Mouse (Mus musculus): ENCODE measurements around the gene Fosb. TPM values are rescaled to one million over a fixed set of nuclear protein-coding genes. Genes with fewer than 3 reads are reported as not detected.

Gene Fosb
- polyA plus RNA-seq, 1 experiment from 2014 or later = 0.17 TPM

DNA sequence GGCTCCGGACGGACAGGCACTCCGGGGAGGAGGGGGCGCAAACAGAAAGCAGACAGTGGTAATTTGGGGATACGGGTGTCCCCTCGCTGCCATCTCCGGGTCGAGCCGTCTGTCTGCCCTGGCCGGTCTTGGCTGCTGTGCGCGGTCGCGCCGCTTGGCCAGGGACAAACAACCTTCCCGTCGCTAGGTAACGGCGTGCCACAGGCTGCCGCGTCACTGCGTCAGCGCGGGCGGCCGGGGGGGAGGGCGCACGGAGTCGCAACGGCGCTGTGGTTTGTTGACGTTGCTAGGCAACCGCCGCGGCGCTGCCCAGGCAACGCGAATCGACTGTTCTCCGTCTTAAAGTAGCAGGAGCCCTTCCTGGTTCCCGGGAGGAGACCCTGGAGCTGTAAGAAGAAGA is 10.1 kb upstream of the Fosb start:
- peak overlapping the region; percentile 5; the same call in 1 of the 2 replicates for H3K27ac ChIP-seq (ENCODE audit: low read length)
- peaks cover 3% of the 10 kb centered on the region; the same call in 1 of the 2 replicates for H3K4me1 ChIP-seq (ENCODE audit: insufficient read depth, low read depth, low read length)
- H3K27me3 ChIP-seq (replicated peaks; ENCODE audit: insufficient read depth, low read length) = peaks cover 4% of the 10 kb centered on the region; the same call in 1 of the 2 replicates
- H3K9me3 ChIP-seq (ENCODE audit: low read length) = no peaks in the 10 kb centered on the region
- peak overlapping the region; percentile 65 for H3K4me2 ChIP-seq (replicated peaks; ENCODE audit: low read depth, low read length)
- peak overlapping the region; percentile 10; the same call in 1 of the 2 replicates for H3K9ac ChIP-seq (replicated peaks; ENCODE audit: low read depth)
- ATAC-seq (peak; percentile 97), DNase-seq (ENCODE audit: low spot score) (peak; percentile 99)
- WGBS = 4% methylated on average over 41 of the region's 41 CpGs
- H3K4me3 ChIP-seq (ENCODE audit: low read depth, low read length) = peak overlapping the region; percentile 34
- no peaks in the 10 kb centered on the region for H3K36me3 ChIP-seq (ENCODE audit: insufficient read depth, low read length)
- TF ChIP-seq EP300 (IDR thresholded peaks at IDR 0.05) = no peak
- TF ChIP-seq CTCF (IDR thresholded peaks at IDR 0.05) = peak; percentile 45

DNA sequence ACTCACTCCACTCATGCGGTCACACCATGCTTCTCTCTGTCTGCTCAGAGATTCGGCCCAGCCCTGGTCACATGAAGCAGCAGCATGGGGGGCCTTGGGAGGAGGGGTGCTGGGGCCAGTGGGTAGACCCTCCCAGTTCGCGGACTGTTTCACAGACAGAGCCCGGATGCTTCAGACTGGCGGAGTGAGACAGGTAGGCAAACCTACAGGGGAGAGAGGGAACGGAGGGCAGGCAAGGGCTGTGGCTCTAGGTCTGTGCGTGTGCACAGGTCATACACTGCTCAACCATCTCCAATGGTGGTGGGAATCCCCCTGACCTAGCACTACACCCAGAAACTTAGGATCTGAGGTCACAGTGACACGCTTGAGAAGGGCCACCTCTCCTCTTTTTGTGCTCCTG is 9.6 kb upstream of the Fosb start:
- WGBS = 19% methylated on average over 9 of the region's 9 CpGs
- Histone ChIP-seq H3K9ac (replicated peaks; ENCODE audit: low read depth) (peak overlapping the region; percentile 2; the same call in 1 of the 2 replicates), H3K9me3 (ENCODE audit: low read length) (no peaks in the 10 kb centered on the region), H3K4me1 (ENCODE audit: insufficient read depth, low read depth, low read length) (peaks cover 3% of the 10 kb centered on the region; the same call in 1 of the 2 replicates), H3K36me3 (ENCODE audit: insufficient read depth, low read length) (no peaks in the 10 kb centered on the region), H3K4me2 (replicated peaks; ENCODE audit: low read depth, low read length) (peak overlapping the region; percentile 65), H3K27me3 (replicated peaks; ENCODE audit: insufficient read depth, low read length) (peaks cover 4% of the 10 kb centered on the region; the same call in 1 of the 2 replicates), H3K27ac (ENCODE audit: low read length) (peak overlapping the region; percentile 5; the same call in 1 of the 2 replicates), H3K4me3 (ENCODE audit: low read depth, low read length) (peak overlapping the region; percentile 34)
- ATAC-seq = peak; percentile 37
- DNase-seq (ENCODE audit: low spot score) = peak; percentile 32
- TF ChIP-seq EP300 (IDR thresholded peaks at IDR 0.05) (no peak), CTCF (IDR thresholded peaks at IDR 0.05) (no peak)

DNA sequence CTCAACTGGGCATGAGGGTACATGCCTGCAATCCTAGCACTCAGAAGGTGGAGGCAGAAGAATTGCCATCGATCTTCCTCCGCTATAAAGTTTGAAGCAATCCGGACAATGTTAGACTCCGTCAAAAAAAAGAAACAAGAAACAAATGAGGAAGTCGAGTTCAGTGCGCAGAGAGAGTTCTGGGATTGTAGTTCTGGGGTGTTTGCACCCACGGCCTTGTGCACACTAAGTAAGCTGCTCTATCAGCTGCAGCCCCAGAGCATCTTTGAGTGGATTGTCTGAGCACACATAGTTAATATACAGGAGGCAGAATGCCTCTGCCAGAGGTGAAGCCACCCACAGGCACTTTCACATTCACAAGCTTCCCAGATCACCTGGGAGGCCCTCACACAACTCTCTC is 8.8 kb upstream of the Fosb start:
- no peak overlapping the region for H3K27ac ChIP-seq (ENCODE audit: low read length)
- TF ChIP-seq EP300 (IDR thresholded peaks at IDR 0.05) (no peak), CTCF (IDR thresholded peaks at IDR 0.05) (no peak)
- H3K4me1 ChIP-seq (ENCODE audit: insufficient read depth, low read depth, low read length) = peaks cover 3% of the 10 kb centered on the region; the same call in 1 of the 2 replicates
- H3K9me3 ChIP-seq (ENCODE audit: low read length) = no peaks in the 10 kb centered on the region
- WGBS = 72% methylated on average over 7 of the region's 7 CpGs
- no peak for DNase-seq (ENCODE audit: low spot score)
- no peaks in the 10 kb centered on the region for H3K36me3 ChIP-seq (ENCODE audit: insufficient read depth, low read length)
- no peak overlapping the region for H3K4me3 ChIP-seq (ENCODE audit: low read depth, low read length)
- H3K9ac ChIP-seq (replicated peaks; ENCODE audit: low read depth) = no peak overlapping the region
- H3K4me2 ChIP-seq (replicated peaks; ENCODE audit: low read depth, low read length) = no peak overlapping the region
- no peak for ATAC-seq
- peaks cover 8% of the 10 kb centered on the region; the same call in 1 of the 2 replicates for H3K27me3 ChIP-seq (replicated peaks; ENCODE audit: insufficient read depth, low read length)

DNA sequence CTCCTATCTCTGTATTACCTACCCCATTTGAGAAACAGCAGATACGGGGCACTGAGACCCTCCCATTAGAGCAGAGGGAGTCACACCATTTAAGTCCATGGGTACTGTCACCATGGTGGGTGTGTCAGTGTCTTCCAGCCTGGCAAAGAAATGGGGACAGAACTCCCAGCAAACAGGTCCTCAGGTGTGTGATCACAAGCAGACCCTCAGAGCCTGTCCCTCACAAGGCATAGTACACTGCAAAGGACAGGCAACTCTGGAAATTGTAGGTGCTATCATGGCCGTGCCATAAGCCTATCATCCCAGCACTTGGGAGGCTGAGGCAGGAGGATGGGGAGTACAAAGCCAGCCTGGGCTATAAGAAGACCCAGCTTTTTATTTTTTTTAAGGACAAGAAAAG is 8.3 kb upstream of the Fosb start:
- 59% methylated on average over 2 of the region's 2 CpGs for WGBS
- Histone ChIP-seq H3K27me3 (replicated peaks; ENCODE audit: insufficient read depth, low read length) (peaks cover 8% of the 10 kb centered on the region; the same call in 1 of the 2 replicates), H3K4me3 (ENCODE audit: low read depth, low read length) (no peak overlapping the region), H3K4me1 (ENCODE audit: insufficient read depth, low read depth, low read length) (peaks cover 3% of the 10 kb centered on the region; the same call in 1 of the 2 replicates), H3K4me2 (replicated peaks; ENCODE audit: low read depth, low read length) (no peak overlapping the region), H3K9me3 (ENCODE audit: low read length) (no peaks in the 10 kb centered on the region), H3K27ac (ENCODE audit: low read length) (no peak overlapping the region), H3K9ac (replicated peaks; ENCODE audit: low read depth) (no peak overlapping the region), H3K36me3 (ENCODE audit: insufficient read depth, low read length) (no peaks in the 10 kb centered on the region)
- ATAC-seq = no peak
- DNase-seq (ENCODE audit: low spot score) = no peak
- TF ChIP-seq EP300 (IDR thresholded peaks at IDR 0.05) = no peak
- TF ChIP-seq CTCF (IDR thresholded peaks at IDR 0.05) = no peak

DNA sequence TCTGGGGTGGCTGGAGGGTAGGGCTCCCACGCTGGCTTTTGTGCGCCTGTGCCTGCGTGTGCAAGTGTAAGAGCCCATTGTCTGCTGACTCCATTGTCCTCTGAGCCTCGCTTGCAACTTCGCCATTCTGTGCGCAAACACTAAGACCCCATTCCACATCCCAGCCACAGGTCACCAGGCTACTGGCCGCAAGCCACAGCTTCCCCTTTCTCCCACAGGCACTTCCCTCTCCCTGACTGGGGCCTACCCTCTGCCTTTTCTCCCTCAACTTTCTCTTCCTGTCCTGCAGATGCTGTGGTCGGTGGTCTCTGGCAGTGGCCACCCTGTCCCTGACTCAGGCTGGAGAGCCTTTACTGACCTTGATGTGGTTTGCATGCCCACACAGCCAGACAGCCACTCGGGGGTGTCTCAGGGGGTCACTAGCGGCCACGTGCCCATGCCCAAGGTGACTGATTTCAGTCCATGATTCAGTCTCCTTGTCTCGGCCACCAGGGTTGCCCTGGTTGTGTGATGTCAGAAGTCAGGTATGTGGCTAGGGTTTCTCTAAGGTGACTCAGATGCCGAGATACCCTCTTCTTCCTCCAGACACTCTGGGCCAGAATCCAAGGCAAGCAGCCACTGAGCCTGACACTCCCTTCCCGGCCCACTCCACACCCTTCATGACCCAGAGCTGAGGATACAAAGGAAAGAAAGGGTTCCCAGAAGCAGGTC is 6.8 kb upstream of the Fosb start:
- Histone ChIP-seq H3K4me2 (replicated peaks; ENCODE audit: low read depth, low read length) (no peak overlapping the region), H3K27ac (ENCODE audit: low read length) (no peak overlapping the region), H3K36me3 (ENCODE audit: insufficient read depth, low read length) (no peaks in the 10 kb centered on the region), H3K4me3 (ENCODE audit: low read depth, low read length) (no peak overlapping the region), H3K4me1 (ENCODE audit: insufficient read depth, low read depth, low read length) (peaks cover 3% of the 10 kb centered on the region; the same call in 1 of the 2 replicates), H3K9me3 (ENCODE audit: low read length) (no peaks in the 10 kb centered on the region), H3K27me3 (replicated peaks; ENCODE audit: insufficient read depth, low read length) (peaks cover 8% of the 10 kb centered on the region; the same call in 1 of the 2 replicates), H3K9ac (replicated peaks; ENCODE audit: low read depth) (no peak overlapping the region)
- peak; percentile 49 for DNase-seq (ENCODE audit: low spot score)
- WGBS = 44% methylated on average over 14 of the region's 14 CpGs
- ATAC-seq = no peak
- no peak for TF ChIP-seq EP300 (IDR thresholded peaks at IDR 0.05)
- TF ChIP-seq CTCF (IDR thresholded peaks at IDR 0.05) = no peak

DNA sequence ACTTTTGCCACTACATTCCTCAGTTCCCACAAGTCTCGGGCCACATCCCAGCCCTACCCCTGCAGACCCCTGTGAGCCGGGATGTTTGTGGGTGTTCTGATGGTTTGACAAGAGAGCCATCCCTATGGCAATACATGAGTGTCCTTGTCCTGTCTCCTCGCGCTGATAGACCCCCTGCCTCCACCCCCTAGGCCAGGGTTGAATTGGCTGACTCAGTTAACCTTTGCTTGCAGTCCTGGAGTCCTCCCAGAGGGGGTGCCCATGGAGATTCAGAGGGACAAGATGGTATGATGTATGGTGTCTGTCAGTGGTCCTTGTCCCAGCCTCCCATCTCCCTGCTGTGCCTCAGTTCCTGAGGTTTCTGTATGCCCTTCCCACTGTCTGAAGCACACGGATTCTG is 4.2 kb upstream of the Fosb start:
- H3K4me2 ChIP-seq (replicated peaks; ENCODE audit: low read depth, low read length) = no peak overlapping the region
- H3K4me3 ChIP-seq (ENCODE audit: low read depth, low read length) = no peak overlapping the region
- H3K27me3 ChIP-seq (replicated peaks; ENCODE audit: insufficient read depth, low read length) = peaks cover 8% of the 10 kb centered on the region; the same call in 1 of the 2 replicates
- TF ChIP-seq EP300 (IDR thresholded peaks at IDR 0.05) (no peak), CTCF (IDR thresholded peaks at IDR 0.05) (no peak)
- H3K36me3 ChIP-seq (ENCODE audit: insufficient read depth, low read length) = no peaks in the 10 kb centered on the region
- no peak overlapping the region for H3K9ac ChIP-seq (replicated peaks; ENCODE audit: low read depth)
- no peak overlapping the region for H3K27ac ChIP-seq (ENCODE audit: low read length)
- ATAC-seq (no peak), DNase-seq (ENCODE audit: low spot score) (no peak)
- H3K9me3 ChIP-seq (ENCODE audit: low read length) = no peaks in the 10 kb centered on the region
- H3K4me1 ChIP-seq (ENCODE audit: insufficient read depth, low read depth, low read length) = peaks cover 3% of the 10 kb centered on the region; the same call in 1 of the 2 replicates
- WGBS = 37% methylated on average over 5 of the region's 5 CpGs
